Mouse (Mus musculus) hindbrain, postnatal 0 days (tissue): ENCODE data around the gene Depdc1b. TPM values are rescaled to one million over a fixed set of nuclear protein-coding genes. Genes with fewer than 3 reads are reported as not detected.

ENCODE experiments used
- ATAC-seq: fragments of 200-750 bp; cut with Nextera tagmentation; 2 replicates; pipeline ENCODE4 v1.8.0; 2017; ENCODE audit warnings: mild to moderate bottlenecking, moderate TSS enrichment, moderate library complexity
- DNase-seq: peaks from one replicate; pipeline ENCODE4 v3.0.0-alpha.2; 2015; ENCODE audit warnings: low spot score
- H3K27ac ChIP-seq: fragments of 300-500 bp; sonication (generic); 2 replicates; pipeline ENCODE4 v1.5.1; 2014; ENCODE audit warnings: mild to moderate bottlenecking
- H3K27me3 ChIP-seq: fragments of 300-500 bp; sonication (generic); 2 replicates; pipeline ENCODE4 v1.6.1; 2014; ENCODE audit warnings: low read length, mixed read lengths; ENCODE audit not compliant: insufficient read depth
- H3K36me3 ChIP-seq: fragments of 300-500 bp; sonication (generic); 2 replicates; pipeline ENCODE4 v1.6.1; 2014; ENCODE audit warnings: low read length, mixed read lengths; ENCODE audit not compliant: insufficient read depth
- H3K4me1 ChIP-seq: fragments of 300-500 bp; sonication (generic); 2 replicates; pipeline ENCODE4 v1.6.1; 2014; ENCODE audit warnings: antibody characterized with exemption, low read length, mixed read lengths; ENCODE audit not compliant: insufficient read depth
- H3K4me2 ChIP-seq: fragments of 300-500 bp; sonication (generic); 2 replicates; pipeline ENCODE4 v1.6.1; 2014; ENCODE audit warnings: low read depth, mild to moderate bottlenecking, low read length, moderate library complexity, mixed read lengths
- H3K4me3 ChIP-seq: fragments of 300-500 bp; sonication (generic); 2 replicates; pipeline ENCODE4 v1.5.1; 2014; ENCODE audit warnings: low read length
- H3K9ac ChIP-seq: fragments of 300-500 bp; sonication (generic); replicated peaks from 2 replicates; pipeline ENCODE4 v1.6.1; 2014; ENCODE audit warnings: mild to moderate bottlenecking, low read length, moderate library complexity, mixed read lengths
- H3K9me3 ChIP-seq: fragments of 300-500 bp; sonication (generic); 2 replicates; pipeline ENCODE4 v1.6.1; 2016; ENCODE audit warnings: low read length, mixed read lengths
- CTCF ChIP-seq: IDR thresholded peaks from 2 replicates; pipeline ENCODE4 v1.5.1; 2016; ENCODE audit warnings: antibody characterized with exemption, control low read depth, low read depth
- WGBS: fragments of 180-500 bp; shearing (Covaris S2); extraction: QIAGEN DNeasy Blood & Tissue Kit; methylation state at CpG from one replicate; pipeline ENCODE4 v1.1.7; 2014; 5-methylcytosine and 5-hydroxymethylcytosine counted together
- polyA plus RNA-seq: library from polyadenylated mRNA; unstranded; fragments of >200 nt; fragmentation: Nextera tagmentation; extraction: Ambion mirVana; gene quantifications from 2 replicates; pipeline ENCODE4 v1.2.1, GENCODE M21; 2015
- total RNA-seq: library from RNA; depleted of rRNA; stranded (reverse); fragments of >200 nt; gene quantifications from 2 replicates; pipeline ENCODE4 v1.2.3, GENCODE M21; 2014

Gene Depdc1b
- total and polyA plus RNA-seq, 2 experiments from 2014 or later = 0.94 to 1.8 TPM

GRCm38 (mm10) chr13:108367496-108367895 is 51.4 kb downstream of the Depdc1b start:
- H3K9me3 ChIP-seq = no peaks in the 10 kb centered on the region
- no peak overlapping the region for H3K9ac ChIP-seq
- no peak overlapping the region for H3K4me2 ChIP-seq
- no peaks in the 10 kb centered on the region for H3K4me1 ChIP-seq
- ATAC-seq (no peak), DNase-seq (no peak)
- TF ChIP-seq CTCF = no peak
- H3K27ac ChIP-seq = no peak overlapping the region
- WGBS = 96% methylated on average over 12 of the region's 12 CpGs
- no peaks in the 10 kb centered on the region for H3K36me3 ChIP-seq
- H3K27me3 ChIP-seq = no peaks in the 10 kb centered on the region
- no peak overlapping the region for H3K4me3 ChIP-seq

GRCm38 (mm10) chr13:108370241-108370941 is 54.3 kb downstream of the Depdc1b start:
- no peak overlapping the region for H3K27ac ChIP-seq
- no peaks in the 10 kb centered on the region for H3K36me3 ChIP-seq
- no peaks in the 10 kb centered on the region for H3K9me3 ChIP-seq
- H3K4me2 ChIP-seq = no peak overlapping the region
- TF ChIP-seq CTCF = no peak
- no peak overlapping the region for H3K4me3 ChIP-seq
- H3K4me1 ChIP-seq = no peaks in the 10 kb centered on the region
- no peak overlapping the region for H3K9ac ChIP-seq
- WGBS = 84% methylated on average over 5 of the region's 5 CpGs
- DNase-seq (no peak), ATAC-seq (no peak)
- no peaks in the 10 kb centered on the region for H3K27me3 ChIP-seq

- no peak overlapping the region for H3K4me2 ChIP-seq
- no peaks in the 10 kb centered on the region for H3K27me3 ChIP-seq
- H3K27ac ChIP-seq = no peak overlapping the region
- no peak overlapping the region for H3K9ac ChIP-seq
- no peaks in the 10 kb centered on the region for H3K36me3 ChIP-seq
- 71% methylated on average over 9 of the region's 9 CpGs for WGBS
- no peak overlapping the region for H3K4me3 ChIP-seq
- no peaks in the 10 kb centered on the region for H3K4me1 ChIP-seq
- no peaks in the 10 kb centered on the region for H3K9me3 ChIP-seq
- TF ChIP-seq CTCF = no peak
- ATAC-seq (no peak), DNase-seq (no peak)
Measured at GRCm38 (mm10) chr13:108371352-108371921, 55.3 kb downstream of the Depdc1b start.

GRCm38 (mm10) chr13:108373231-108373630 is 57.1 kb downstream of the Depdc1b start:
- Histone ChIP-seq H3K4me3 (no peak overlapping the region), H3K9me3 (no peaks in the 10 kb centered on the region), H3K9ac (no peak overlapping the region), H3K4me2 (no peak overlapping the region), H3K27ac (no peak overlapping the region), H3K27me3 (no peaks in the 10 kb centered on the region), H3K4me1 (no peaks in the 10 kb centered on the region), H3K36me3 (no peaks in the 10 kb centered on the region)
- DNase-seq = no peak
- ATAC-seq = no peak
- TF ChIP-seq CTCF = no peak
- 92% methylated on average over 1 of the region's 1 CpGs for WGBS

GRCm38 (mm10) chr13:108376637-108377036 is 60.5 kb downstream of the Depdc1b start:
- Histone ChIP-seq H3K27ac (no peak overlapping the region), H3K9me3 (no peaks in the 10 kb centered on the region), H3K4me3 (no peak overlapping the region), H3K4me1 (no peaks in the 10 kb centered on the region), H3K27me3 (no peaks in the 10 kb centered on the region), H3K36me3 (no peaks in the 10 kb centered on the region), H3K4me2 (no peak overlapping the region), H3K9ac (no peak overlapping the region)
- WGBS = 64% methylated on average over 2 of the region's 2 CpGs
- ATAC-seq (no peak), DNase-seq (no peak)
- TF ChIP-seq CTCF = no peak

- TF ChIP-seq CTCF = no peak
- Histone ChIP-seq H3K27ac (no peak overlapping the region), H3K27me3 (no peaks in the 10 kb centered on the region), H3K9ac (no peak overlapping the region), H3K36me3 (no peaks in the 10 kb centered on the region), H3K4me2 (no peak overlapping the region), H3K4me1 (no peaks in the 10 kb centered on the region), H3K4me3 (no peak overlapping the region), H3K9me3 (no peaks in the 10 kb centered on the region)
- ATAC-seq = no peak
- DNase-seq = no peak
- 89% methylated on average over 3 of the region's 3 CpGs for WGBS
Measured at GRCm38 (mm10) chr13:108381161-108381560, 65.0 kb downstream of the Depdc1b start.

GRCm38 (mm10) chr13:108383051-108383450 is 66.9 kb downstream of the Depdc1b start:
- ATAC-seq (no peak), DNase-seq (no peak)
- H3K27me3 ChIP-seq = no peaks in the 10 kb centered on the region
- H3K36me3 ChIP-seq = no peaks in the 10 kb centered on the region
- H3K9ac ChIP-seq = no peak overlapping the region
- WGBS = 76% methylated on average over 6 of the region's 6 CpGs
- H3K27ac ChIP-seq = no peak overlapping the region
- no peak overlapping the region for H3K4me2 ChIP-seq
- no peaks in the 10 kb centered on the region for H3K9me3 ChIP-seq
- H3K4me1 ChIP-seq = no peaks in the 10 kb centered on the region
- no peak overlapping the region for H3K4me3 ChIP-seq
- no peak for TF ChIP-seq CTCF
